Mouse (Mus musculus) stomach, embryonic 16.5 days (tissue): ENCODE results near the gene Chst15. TPM values are rescaled to one million over a fixed set of nuclear protein-coding genes. Genes with fewer than 3 reads are reported as not detected.

ENCODE experiments used
- ATAC-seq: fragments of 200-750 bp; cut with Nextera tagmentation; 2 replicates; pipeline ENCODE4 v1.8.0; 2017; ENCODE audit warnings: moderate number of reproducible peaks, moderate TSS enrichment; ENCODE audit not compliant: insufficient read depth, low FRiP score
- H3K27ac ChIP-seq: fragments of 300-500 bp; sonication (generic); 2 replicates; pipeline ENCODE4 v1.5.1; 2014; ENCODE audit warnings: low read length
- H3K27me3 ChIP-seq: fragments of 300-500 bp; sonication (generic); 2 replicates; pipeline ENCODE4 v1.6.1; 2014; ENCODE audit warnings: low read length, control low read depth, mixed read lengths; ENCODE audit not compliant: control insufficient read depth, insufficient read depth
- H3K36me3 ChIP-seq: fragments of 300-500 bp; sonication (generic); 2 replicates; pipeline ENCODE4 v1.6.1; 2014; ENCODE audit warnings: low read length; ENCODE audit not compliant: control insufficient read depth, insufficient read depth
- H3K4me1 ChIP-seq: fragments of 300-500 bp; sonication (generic); 2 replicates; pipeline ENCODE4 v1.6.1; 2014; ENCODE audit warnings: low read length, control low read depth, mixed read lengths; ENCODE audit not compliant: control insufficient read depth, insufficient read depth
- H3K4me2 ChIP-seq: fragments of 300-500 bp; sonication (generic); 2 replicates; pipeline ENCODE4 v1.6.1; 2014; ENCODE audit warnings: low read depth, low read length, mixed read lengths
- H3K4me3 ChIP-seq: fragments of 300-500 bp; sonication (generic); replicated peaks from 2 replicates; pipeline ENCODE4 v1.5.1; 2014; ENCODE audit warnings: mild to moderate bottlenecking, low read length
- H3K9ac ChIP-seq: fragments of 300-500 bp; sonication (generic); 2 replicates; pipeline ENCODE4 v1.6.1; 2014; ENCODE audit warnings: low read length
- H3K9me3 ChIP-seq: fragments of 300-500 bp; sonication (generic); replicated peaks from 2 replicates; pipeline ENCODE4 v1.6.1; 2016; ENCODE audit warnings: low read length, control low read depth; ENCODE audit not compliant: control insufficient read depth
- WGBS: fragments of 180-500 bp; shearing (Covaris S2); extraction: QIAGEN DNeasy Blood & Tissue Kit; methylation state at CpG from one replicate; pipeline ENCODE4 v1.1.7; 2014; 5-methylcytosine and 5-hydroxymethylcytosine counted together
- polyA plus RNA-seq: library from polyadenylated mRNA; unstranded; fragments of >200 nt; fragmentation: Nextera tagmentation; extraction: Ambion mirVana; gene quantifications from 2 replicates; pipeline ENCODE4 v1.2.1, GENCODE M21; 2015

Gene Chst15
- polyA plus RNA-seq, 1 experiment from 2014 or later = 25.5 TPM

- 34% methylated on average over 8 of the region's 8 CpGs for whole genome bisulfite sequencing
- no peak; the same call in 1 of the 2 replicates for ATAC-seq
- Histone ChIP-seq H3K4me2 (no peak overlapping the region), H3K9ac (no peak overlapping the region), H3K27me3 (no peaks in the 10 kb centered on the region), H3K4me3 (no peak overlapping the region), H3K27ac (no peak overlapping the region; the same call in 1 of the 2 replicates), H3K36me3 (no peaks in the 10 kb centered on the region), H3K9me3 (no peaks in the 10 kb centered on the region), H3K4me1 (peaks cover 8% of the 10 kb centered on the region)
Measured at GRCm38 (mm10) chr7:132356185-132356584, 39.2 kb upstream of the Chst15 start.

- no peak overlapping the region for H3K4me2 ChIP-seq
- WGBS = 55% methylated on average over 6 of the region's 6 CpGs
- H3K9ac ChIP-seq = no peak overlapping the region
- no peaks in the 10 kb centered on the region for H3K27me3 ChIP-seq
- H3K27ac ChIP-seq = no peak overlapping the region; the same call in 1 of the 2 replicates
- H3K4me1 ChIP-seq = peaks cover 8% of the 10 kb centered on the region
- no peaks in the 10 kb centered on the region for H3K9me3 ChIP-seq
- no peak for ATAC-seq
- H3K4me3 ChIP-seq = no peak overlapping the region
- no peaks in the 10 kb centered on the region for H3K36me3 ChIP-seq
Measured at GRCm38 (mm10) chr7:132355767-132356166, 38.7 kb upstream of the Chst15 start.

- Histone ChIP-seq H3K4me3 (no peak overlapping the region), H3K36me3 (no peaks in the 10 kb centered on the region), H3K4me1 (0 out of 2 replicates have a peak, but pooled peaks cover 4% of the 10 kb centered on the region), H3K27me3 (no peaks in the 10 kb centered on the region), H3K9me3 (no peaks in the 10 kb centered on the region), H3K9ac (no peak overlapping the region), H3K27ac (no peak overlapping the region), H3K4me2 (no peak overlapping the region)
- ATAC-seq = no peak
- WGBS = 64% methylated on average over 6 of the region's 6 CpGs
Measured at GRCm38 (mm10) chr7:132349075-132349572, 32.1 kb upstream of the Chst15 start.

- WGBS = 71% methylated on average over 9 of the region's 9 CpGs
- H3K4me3 ChIP-seq = no peak overlapping the region
- H3K4me1 ChIP-seq = 0 out of 2 replicates have a peak, but pooled peaks cover 4% of the 10 kb centered on the region
- H3K9me3 ChIP-seq = no peaks in the 10 kb centered on the region
- no peak overlapping the region for H3K27ac ChIP-seq
- no peaks in the 10 kb centered on the region for H3K27me3 ChIP-seq
- no peak overlapping the region for H3K9ac ChIP-seq
- H3K36me3 ChIP-seq = no peaks in the 10 kb centered on the region
- H3K4me2 ChIP-seq = no peak overlapping the region
- ATAC-seq = no peak
Measured at GRCm38 (mm10) chr7:132347273-132348045, 30.4 kb upstream of the Chst15 start.

- ATAC-seq = peak; percentile 43; the same call in 1 of the 2 replicates
- Histone ChIP-seq H3K9me3 (no peaks in the 10 kb centered on the region), H3K36me3 (no peaks in the 10 kb centered on the region), H3K4me3 (no peak overlapping the region), H3K9ac (no peak overlapping the region), H3K4me1 (0 out of 2 replicates have a peak, but pooled peaks cover 4% of the 10 kb centered on the region), H3K4me2 (no peak overlapping the region), H3K27me3 (no peaks in the 10 kb centered on the region), H3K27ac (no peak overlapping the region)
- 69% methylated on average over 5 of the region's 5 CpGs for WGBS
Measured at GRCm38 (mm10) chr7:132345526-132346070, 28.6 kb upstream of the Chst15 start.

- ATAC-seq = no peak
- H3K4me3 ChIP-seq = no peak overlapping the region
- no peak overlapping the region; the same call in 1 of the 2 replicates for H3K9ac ChIP-seq
- H3K9me3 ChIP-seq = no peaks in the 10 kb centered on the region
- 33% methylated on average over 4 of the region's 4 CpGs for WGBS
- no peaks in the 10 kb centered on the region for H3K36me3 ChIP-seq
- no peaks in the 10 kb centered on the region for H3K27me3 ChIP-seq
- H3K4me1 ChIP-seq = 0 out of 2 replicates have a peak, but pooled peaks cover 4% of the 10 kb centered on the region
- H3K4me2 ChIP-seq = no peak overlapping the region
- no peak overlapping the region for H3K27ac ChIP-seq
Measured at GRCm38 (mm10) chr7:132344606-132345005, 27.6 kb upstream of the Chst15 start.

GRCm38 (mm10) chr7:132343900-132344299, 26.9 kb upstream of the Chst15 start:
- Histone ChIP-seq H3K4me3 (no peak overlapping the region), H3K4me1 (0 out of 2 replicates have a peak, but pooled peaks cover 4% of the 10 kb centered on the region), H3K27me3 (no peaks in the 10 kb centered on the region), H3K4me2 (no peak overlapping the region), H3K27ac (no peak overlapping the region), H3K9ac (no peak overlapping the region), H3K36me3 (no peaks in the 10 kb centered on the region), H3K9me3 (no peaks in the 10 kb centered on the region)
- WGBS = 92% methylated on average over 2 of the region's 2 CpGs
- ATAC-seq = no peak

- no peak overlapping the region for H3K4me2 ChIP-seq
- H3K27me3 ChIP-seq = no peaks in the 10 kb centered on the region
- 0 out of 2 replicates have a peak, but pooled peaks cover 4% of the 10 kb centered on the region for H3K4me1 ChIP-seq
- no peaks in the 10 kb centered on the region for H3K36me3 ChIP-seq
- H3K9me3 ChIP-seq = no peaks in the 10 kb centered on the region
- H3K9ac ChIP-seq = no peak overlapping the region
- no peak overlapping the region for H3K27ac ChIP-seq
- no peak overlapping the region for H3K4me3 ChIP-seq
- no peak for ATAC-seq
- 72% methylated on average over 2 of the region's 2 CpGs for WGBS
Measured at GRCm38 (mm10) chr7:132343146-132343545, 26.1 kb upstream of the Chst15 start.
